Mouse (Mus musculus): ENCODE results near the gene Syn2.

The Syn2 gene

DNA sequence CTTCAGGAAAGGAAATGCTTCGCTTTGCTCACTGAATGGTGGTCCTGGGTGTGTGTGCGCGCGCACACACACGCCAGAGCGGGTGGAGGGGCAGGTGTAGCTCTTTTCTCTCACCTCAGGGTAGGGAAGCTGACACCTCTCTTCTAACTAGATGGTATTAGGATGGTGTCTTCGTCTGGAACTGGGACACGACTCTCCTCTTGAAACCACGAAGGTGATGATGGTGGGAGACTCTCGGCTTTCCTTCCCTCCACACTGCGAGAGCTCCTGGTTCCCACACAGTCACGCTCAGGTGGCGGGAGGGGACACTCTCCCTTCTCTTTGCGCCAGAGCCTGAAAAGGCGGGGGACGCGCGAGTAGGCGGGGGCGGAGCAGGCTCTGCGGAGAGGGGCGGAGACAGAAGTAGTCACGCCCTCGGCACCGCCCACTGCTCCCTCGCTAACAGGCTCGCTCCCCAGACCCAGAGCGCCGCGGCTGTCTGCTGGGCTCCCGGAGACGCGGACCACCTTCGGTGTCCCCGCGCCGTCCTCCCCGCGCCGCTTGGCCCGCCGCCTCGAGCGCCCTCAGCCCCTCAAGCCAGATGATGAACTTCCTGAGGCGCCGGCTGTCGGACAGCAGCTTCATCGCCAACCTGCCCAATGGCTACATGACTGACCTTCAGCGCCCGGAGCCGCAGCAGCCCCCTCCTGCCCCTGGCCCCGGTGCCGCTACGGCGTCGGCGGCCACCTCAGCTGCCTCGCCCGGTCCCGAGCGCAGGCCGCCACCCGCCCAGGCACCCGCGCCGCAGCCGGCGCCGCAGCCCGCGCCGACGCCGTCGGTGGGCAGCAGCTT lies at the start of gene Syn2:
Gene Syn2 (plus strand): TSS at position 402 of the 831 bp plus-strand sequence.
- DNase-seq = peak; percentile 87 to 90

DNA sequence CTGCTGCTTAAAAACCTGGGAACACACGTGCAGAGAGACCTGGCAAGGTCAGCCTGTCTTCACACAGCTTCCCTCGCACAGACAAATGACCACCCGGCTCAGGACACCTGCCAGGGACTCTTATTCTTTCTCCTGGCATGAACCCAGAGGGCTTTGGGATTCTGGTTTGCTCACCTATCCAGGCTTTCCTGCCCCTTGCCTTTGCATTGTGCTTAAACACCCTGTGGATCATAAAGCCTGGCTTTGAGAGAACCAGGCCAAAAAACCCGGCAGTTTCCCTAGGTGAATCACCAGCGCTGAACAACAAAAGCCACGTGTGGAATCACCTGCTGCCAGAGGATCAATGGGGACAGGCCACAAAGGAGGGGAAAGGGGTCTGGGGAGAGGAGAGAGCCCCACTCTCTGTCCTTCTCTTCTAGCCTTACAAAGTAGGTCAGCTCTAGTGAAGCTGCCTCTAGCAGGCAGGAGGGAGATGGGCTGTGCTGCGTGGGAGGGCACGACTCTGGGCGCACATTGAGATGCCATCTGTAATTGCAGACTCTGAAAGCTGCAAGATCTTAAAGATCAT lies 49.3 kb upstream of the Syn2 start:
- DNase-seq = peak; percentile 27 to 39

DNA sequence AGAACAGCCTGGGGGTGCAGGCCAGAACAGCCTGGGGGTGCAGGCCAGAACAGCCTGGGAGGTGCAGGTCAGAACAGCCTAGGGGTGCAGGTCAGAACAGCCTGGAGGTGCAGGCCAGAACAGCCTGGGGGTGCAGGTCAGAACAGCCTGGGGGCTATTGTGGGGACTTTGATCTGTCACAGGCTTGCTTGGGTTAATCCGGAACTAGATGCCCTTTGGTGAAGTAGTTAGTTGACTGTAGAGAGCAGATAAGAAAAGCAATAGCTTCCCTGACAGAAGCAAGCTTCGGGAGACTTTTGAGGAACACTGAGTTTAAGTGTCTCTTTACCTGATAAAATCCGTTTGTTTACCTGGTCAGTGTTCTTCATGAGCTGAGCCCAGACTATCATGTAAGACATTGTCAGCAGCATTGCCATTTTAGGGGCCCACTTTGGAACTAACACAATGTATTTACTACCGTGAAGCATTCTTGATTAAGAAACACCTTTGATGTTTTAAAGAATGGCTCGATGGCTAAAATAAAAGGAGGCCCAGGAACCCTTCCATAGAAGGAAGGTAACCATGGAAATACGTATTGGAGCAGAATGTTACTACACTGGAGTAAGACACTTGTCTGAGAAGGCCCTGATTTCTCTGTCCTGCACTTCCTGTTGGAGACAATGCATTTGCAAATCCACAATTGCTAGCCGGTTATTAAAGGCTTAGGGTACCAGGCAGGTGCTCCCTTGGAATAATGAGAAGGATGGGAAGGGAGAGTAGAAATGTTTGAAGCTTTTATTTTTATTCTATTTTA lies 46.2 kb upstream of the Syn2 start:
- no peak for DNase-seq

DNA sequence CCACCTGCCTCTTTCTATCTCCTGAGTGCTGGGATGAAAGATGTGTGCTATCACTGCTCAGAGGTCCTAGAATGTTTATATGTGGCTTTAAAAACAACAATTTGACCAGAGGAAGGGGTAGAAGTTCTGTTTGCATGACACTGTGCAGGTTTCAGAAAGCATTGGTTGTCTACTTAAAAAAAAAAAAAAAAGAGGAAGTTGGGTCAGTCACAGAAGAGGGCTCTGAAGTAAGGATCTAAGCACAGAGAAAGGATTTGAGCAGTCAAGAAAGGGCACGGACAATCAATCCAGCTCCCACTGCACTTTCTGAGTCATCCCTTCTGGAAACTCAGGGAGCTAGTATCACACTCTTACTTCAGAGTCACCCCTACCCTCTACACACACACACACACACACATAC lies 43.0 kb upstream of the Syn2 start:
- DNase-seq = no peak

DNA sequence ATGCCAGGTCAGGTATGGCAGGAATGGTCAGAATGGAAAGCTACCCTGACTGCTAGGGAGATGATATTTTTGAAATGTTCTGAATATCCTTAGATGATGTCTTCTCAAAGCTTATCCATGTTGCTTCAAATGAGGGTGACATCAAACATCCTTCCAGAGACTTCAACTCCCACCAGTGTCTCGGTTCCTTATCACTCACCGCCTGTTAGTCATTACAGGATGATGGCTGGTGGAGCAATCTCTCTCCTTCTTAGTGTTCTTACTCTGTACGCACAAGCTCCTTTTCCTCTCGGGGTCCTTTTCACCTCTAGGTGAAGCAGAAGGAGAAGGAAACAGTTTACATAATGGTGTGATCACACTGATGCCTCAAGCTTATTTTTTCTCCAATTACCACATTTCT lies 32.2 kb upstream of the Syn2 start:
- no peak for DNase-seq

DNA sequence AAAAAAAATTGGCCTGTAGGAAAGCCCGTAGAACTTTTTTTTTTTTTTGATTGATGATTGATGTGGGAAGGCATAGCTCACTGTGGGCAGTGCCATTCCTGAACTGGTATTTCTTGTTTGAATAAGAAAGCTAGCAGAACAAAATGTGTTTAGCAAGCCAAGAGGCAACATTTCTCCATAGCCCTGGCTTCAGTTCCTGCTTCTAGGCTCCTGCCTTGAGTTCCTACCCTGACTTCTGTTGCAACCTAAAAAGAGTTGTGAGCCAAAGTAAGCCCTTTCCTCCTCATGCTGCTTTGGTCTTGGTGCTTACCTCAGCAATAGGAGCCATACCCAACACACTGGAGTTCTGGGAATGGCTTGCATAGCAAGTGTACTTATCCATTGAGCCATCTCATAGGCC lies 23.3 kb upstream of the Syn2 start:
- no peak for DNase-seq

- DNase-seq = no peak
These were observed 12.5 kb upstream of the Syn2 start for GRCm38 (mm10) chr6:115122181-115122580.

DNA sequence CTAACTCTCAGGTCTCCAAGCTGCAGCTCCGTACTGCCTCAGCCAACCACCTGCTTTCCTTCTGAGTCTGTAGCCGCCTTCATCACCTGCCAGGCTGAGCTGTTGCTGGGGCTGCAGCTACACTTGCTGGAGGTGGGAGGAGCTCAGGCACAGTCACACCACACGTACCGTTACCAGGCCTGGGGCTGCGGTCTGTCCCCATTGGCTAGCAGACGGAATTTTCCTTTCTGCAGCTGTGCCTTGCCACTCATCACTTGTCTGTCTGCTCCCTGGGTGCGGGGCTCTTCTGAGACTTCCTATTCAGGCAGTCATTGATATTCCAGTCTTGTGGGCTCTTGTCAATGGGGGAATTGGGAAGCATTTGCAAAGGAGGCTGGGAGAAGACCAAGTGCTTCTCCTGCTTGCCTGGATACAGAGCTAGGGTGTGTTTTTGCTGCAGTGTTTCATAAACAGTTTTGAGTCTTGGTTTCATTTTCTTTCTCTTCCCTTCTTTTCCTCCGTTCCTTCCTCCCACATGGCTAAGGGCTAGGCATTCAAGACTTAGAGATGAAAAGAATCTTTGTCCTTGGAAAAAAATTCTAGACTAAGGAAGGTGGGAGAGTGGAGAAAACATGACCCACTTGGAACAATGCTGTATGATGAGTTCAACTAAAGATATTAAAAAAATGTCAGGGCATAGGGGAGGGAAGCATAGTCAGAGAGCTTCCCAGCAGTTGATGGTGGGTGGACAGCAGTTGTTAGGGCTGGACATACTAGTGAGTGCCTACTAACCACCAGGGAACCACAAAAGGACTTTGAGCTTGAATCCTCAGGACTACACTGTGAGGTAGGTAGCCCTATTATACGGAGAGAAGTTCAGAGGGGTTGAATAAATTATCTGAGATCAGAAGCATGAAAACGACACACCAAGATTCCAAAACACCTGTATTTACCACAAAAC lies 11.2 kb upstream of the Syn2 start:
- peak in 1 of 2 experiments; percentile 8 for DNase-seq

GRCm38 (mm10) chr6:115124675-115125357 lies 9.9 kb upstream of the Syn2 start:
- DNase-seq = no peak

GRCm38 (mm10) chr6:115125358-115125720 lies 9.4 kb upstream of the Syn2 start:
- DNase-seq = no peak

DNA sequence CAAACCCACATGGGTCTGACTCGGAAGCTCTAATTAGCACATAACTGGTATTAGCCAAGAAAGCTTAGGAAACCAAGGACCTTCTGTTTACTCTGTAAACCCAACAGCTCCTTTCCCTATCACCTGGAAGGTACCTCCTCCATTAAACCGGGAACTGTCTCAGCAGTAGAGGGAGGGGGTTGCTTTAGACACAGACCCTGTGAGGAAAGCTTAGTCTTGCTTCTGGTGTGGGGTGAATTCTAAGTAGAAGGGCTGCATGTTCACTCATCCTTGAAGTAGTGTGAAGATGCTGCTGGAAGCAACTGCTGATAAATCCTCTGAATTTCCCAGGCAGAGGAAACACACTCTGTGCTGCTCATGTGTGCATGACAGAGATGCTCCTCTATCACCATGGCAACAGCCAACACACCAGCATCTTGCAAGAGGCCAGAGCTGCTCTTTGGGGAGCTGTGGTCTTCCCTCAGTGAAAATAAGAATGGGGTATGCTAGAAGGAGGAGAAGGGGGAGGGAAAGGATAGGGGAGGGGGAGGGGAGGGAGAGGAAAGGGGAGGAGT lies 8.4 kb upstream of the Syn2 start:
- DNase-seq = no peak

- no peak for DNase-seq
These were observed 7.9 kb upstream of the Syn2 start for GRCm38 (mm10) chr6:115126851-115127250.

DNA sequence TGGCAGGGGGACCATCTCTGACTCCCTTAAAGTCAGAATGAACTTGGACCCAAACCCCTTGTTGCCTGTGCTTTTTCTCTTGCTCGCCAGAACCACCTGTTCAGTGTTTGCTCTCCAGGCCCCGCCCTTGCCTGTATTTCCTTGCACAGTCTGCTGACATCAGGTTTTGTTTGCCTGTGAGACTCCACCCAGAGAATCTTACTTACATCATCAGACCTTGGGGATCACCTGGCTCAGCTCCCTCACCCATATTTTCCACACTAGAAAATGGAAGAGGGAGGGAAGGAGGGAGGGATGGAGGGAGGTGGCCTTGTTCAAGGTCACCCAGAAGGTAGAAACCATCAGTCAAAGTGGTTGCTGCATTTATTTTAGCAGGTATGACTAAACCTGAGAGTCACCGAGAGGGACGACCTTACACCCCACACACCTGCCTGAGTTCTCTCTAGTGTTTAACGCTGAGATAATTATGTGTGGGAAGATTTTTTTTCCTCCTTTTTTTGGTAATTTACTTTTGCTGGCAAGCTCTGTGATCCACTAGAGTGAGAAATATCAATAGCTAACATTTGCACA lies 7.4 kb upstream of the Syn2 start:
- no peak for DNase-seq

- DNase-seq = no peak
These were observed 589 bp downstream of the Syn2 start for GRCm38 (mm10) chr6:115135332-115135649.

DNA sequence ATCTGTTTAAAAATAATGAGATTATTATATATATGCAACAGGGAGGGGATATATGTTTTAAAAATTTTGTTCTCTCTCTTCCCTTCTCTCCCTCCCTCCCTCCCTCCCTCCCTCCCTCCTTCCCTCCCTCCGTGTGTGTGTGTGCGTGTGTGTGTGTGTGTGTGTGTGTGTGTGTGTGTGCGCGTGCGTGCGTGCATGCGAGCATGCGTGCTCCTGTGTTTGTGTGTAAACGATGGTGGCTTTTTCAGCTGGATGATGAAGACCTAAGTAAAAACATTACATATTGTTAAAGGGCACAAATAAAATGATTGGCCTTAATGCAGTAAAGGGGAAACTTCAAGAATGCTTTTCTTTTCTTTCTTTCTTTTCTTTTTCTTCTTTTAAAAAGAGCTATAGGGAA lies 1.5 kb downstream of the Syn2 start:
- no peak for DNase-seq

GRCm38 (mm10) chr6:115141446-115141845 lies 6.7 kb downstream of the Syn2 start:
- DNase-seq = no peak

DNA sequence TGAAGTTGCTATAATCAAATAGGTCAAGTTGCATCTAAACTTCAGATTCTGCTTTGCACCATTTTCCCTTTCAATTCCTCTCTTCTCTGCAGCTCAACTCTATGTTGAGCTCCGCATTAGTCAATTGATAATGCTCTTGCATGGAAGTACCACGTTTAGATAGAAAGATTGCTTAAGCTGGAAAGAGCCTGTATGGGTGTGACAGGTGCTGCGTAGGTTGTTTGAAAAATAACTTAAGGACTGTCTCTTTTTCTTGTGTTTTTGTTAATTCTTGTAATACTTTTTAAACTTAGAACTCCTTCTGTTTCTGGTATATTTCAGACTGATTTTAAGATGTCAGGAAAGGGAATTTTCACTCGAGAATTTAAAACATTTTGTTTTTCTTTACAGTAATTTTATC lies 26.5 kb downstream of the Syn2 start:
- no peak for DNase-seq

- DNase-seq = no peak
These were observed 31.3 kb downstream of the Syn2 start for GRCm38 (mm10) chr6:115165863-115166470.

- no peak for DNase-seq
These were observed 34.2 kb downstream of the Syn2 start for GRCm38 (mm10) chr6:115168921-115169320.

DNA sequence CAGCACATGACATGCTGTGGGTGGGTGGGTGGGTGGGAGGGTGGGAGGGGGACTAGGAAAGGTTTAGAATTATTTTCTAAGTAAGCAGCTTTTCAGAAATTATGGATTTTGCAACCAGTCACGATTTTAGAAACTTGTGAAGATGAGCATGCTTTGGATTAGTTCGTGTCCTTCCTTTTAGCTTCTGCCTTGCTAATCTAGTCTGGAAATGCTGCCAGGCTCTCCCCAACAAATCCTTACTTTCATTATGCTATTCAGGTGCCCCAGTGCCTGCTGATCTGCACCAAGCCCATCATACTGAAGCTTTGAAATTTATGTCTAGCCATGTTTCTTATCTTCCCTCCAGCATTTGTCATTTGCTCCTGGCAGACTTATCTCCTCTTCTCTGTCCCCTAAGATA lies 34.8 kb downstream of the Syn2 start:
- DNase-seq = no peak

DNA sequence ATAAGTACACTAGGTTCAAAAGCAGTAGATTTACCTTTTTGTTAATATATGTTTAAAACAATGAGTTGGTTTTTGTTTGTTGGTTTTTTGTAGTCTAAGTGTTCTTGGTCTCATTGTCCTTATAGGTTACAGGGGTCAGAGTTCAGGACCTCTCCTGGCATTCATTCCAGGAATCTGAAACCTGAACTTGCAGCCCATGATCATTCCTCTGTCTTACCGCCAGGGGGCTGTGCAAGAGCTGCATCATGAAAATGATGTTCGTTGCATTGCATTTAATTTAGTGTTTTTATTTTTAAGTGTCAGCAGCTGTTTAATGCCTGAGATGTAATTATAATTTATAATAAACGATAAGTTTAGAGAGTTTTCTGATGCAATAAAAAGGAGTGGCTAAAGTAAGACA lies 40.1 kb downstream of the Syn2 start:
- DNase-seq = peak; percentile 9 to 19

Measured in kidney, postnatal 4 days (tissue).